Mouse (Mus musculus) embryonic fibroblast, embryonic 13.5 days (primary cell): Measurements from ENCODE around the gene Tulp3.

ENCODE experiments used
- CTCF ChIP-seq: IDR thresholded peaks from 2 replicates; pipeline ENCODE4 v1.5.1; 2011; ENCODE audit warnings: mild to moderate bottlenecking, control low read depth, low read length, moderate library complexity, borderline replicate concordance; ENCODE audit not compliant: insufficient read depth
- POLR2A ChIP-seq: IDR thresholded peaks from 2 replicates; pipeline ENCODE4 v1.6.1; 2011; ENCODE audit warnings: low read depth, mild to moderate bottlenecking, control low read depth, low read length, moderate library complexity

DNA sequence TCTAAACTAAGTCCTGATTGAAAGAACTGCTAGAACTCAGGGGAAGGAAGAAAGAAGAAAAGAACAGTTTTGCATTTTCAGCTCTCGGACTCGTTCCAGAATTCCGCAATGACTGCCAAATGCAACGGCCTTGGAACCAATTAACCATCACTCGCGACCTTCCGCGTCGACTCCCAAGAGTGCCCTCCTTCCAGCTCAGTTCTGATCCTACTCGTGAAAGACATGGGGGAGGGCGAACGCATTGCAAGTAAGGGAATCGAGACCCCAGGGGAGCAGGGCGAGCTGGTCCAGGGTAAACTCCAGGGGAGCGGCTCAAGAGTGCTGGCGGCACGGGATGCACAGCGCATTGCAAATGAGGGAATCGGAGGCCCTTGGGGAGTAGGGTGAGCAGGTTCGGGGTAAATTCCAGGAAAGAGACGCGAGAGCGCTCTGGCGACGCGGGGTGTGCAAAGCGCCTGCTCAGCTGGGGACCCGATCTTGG, 410 bp downstream of the Tulp3 start:
- no peak; the same call in 1 of the 2 replicates for TF ChIP-seq POLR2A
- no peak for TF ChIP-seq CTCF
